9 mouse cellular contexts compared by ENCODE assay signal in the genomic region with DNA sequence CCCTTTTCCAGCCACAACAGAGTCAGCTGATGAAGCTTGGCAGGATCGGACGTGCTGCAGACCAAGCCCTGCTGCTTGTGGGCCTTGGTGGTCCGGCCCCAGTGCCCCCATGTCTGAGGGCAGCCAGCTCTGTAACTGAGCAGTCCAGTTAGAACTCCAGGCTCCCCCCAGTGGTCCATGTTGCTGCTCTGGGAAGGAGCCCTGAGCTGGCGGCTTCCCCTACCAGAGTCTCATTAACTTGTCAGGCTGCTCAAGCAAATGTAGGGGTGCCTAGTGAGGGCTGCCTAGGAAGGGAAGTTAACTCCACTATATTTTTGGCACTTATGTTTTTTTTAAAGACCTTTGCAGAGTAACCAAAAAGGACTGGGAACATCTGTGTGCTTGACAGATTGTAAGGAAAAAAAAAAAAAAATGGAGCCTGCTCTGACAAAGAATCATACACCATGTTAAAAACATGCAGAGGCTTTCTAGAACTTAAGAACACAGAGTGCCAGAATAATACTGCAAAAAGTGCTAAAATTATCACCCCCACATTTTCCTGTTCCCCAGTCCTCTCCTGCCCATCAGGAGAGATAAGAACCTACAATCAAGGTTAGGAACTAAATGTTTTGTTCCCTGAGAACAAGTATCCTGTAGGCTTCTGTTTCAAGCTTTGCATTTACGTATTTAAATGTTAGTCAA.
DNase-seq lines count a peak whose midpoint lies in the region; ATAC-seq and TF ChIP-seq lines count a peak whose summit lies in the region.
"Had no signal": no experiment of that assay in that cellular context is flagged by ENCODE, and none has a peak within 500 bp of the region (broad histone marks: within the 10 kb centered on the region; RNA-seq: fewer than 3 reads in every experiment).

No protein-coding gene starts in this region.

- peak; percentile 62 for TF ChIP-seq CTCF in hindbrain, postnatal 0 days (IDR thresholded peaks at IDR 0.05; ENCODE audit: low read depth)
- TF ChIP-seq CTCF in liver, adult 2 months (IDR thresholded peaks at IDR 0.05; ENCODE audit: low read depth, low read length) = peak; percentile 19; the same call in 1 of the 2 replicates

- H3K4me2 ChIP-seq in forebrain, embryonic 13.5 days = no peak overlapping the region
- H3K4me2 ChIP-seq in hindbrain, postnatal 0 days (ENCODE audit: low read depth, low read length) = no peak overlapping the region

- DNase-seq in heart, adult 11 months = peak; percentile 95
- no peak for DNase-seq in heart, adult 8-10 months (ENCODE audit: low spot score)
- DNase-seq in NIH3T3 (ENCODE audit: low read depth) = peak; percentile 70
- DNase-seq in hindbrain, postnatal 0 days (ENCODE audit: low spot score) = peak; percentile 77
- no peak for DNase-seq in liver, adult 2 months (ENCODE audit: extremely low read depth, low read depth, low spot score)
- peak; percentile 70 for DNase-seq in testis, postnatal 10 days (ENCODE audit: low spot score)
- DNase-seq in spleen, postnatal 10 days (ENCODE audit: low spot score in 2 of 2) = no peak

- peaks cover 52% of the 10 kb centered on the region for H3K36me3 ChIP-seq in forebrain, embryonic 13.5 days (ENCODE audit: poor library complexity, severe bottlenecking)
- peaks cover 36% of the 10 kb centered on the region for H3K36me3 ChIP-seq in hindbrain, postnatal 0 days (ENCODE audit: insufficient read depth, low read length)
- H3K36me3 ChIP-seq in liver, adult 2 months (ENCODE audit: control insufficient read depth, insufficient read depth, low read length) = peaks cover 15% of the 10 kb centered on the region; the same call in 1 of the 2 replicates

- peaks cover 34% of the 10 kb centered on the region for H3K4me1 ChIP-seq in forebrain, embryonic 13.5 days
- H3K4me1 ChIP-seq in hindbrain, postnatal 0 days (ENCODE audit: insufficient read depth, low read length) = no peaks in the 10 kb centered on the region
- H3K4me1 ChIP-seq in liver, adult 2 months (ENCODE audit: control insufficient read depth, insufficient read depth, low read length) = no peaks in the 10 kb centered on the region

- H3K27me3 ChIP-seq in forebrain, embryonic 13.5 days = no peaks in the 10 kb centered on the region
- no peaks in the 10 kb centered on the region for H3K27me3 ChIP-seq in hindbrain, postnatal 0 days (ENCODE audit: insufficient read depth, low read length)
- H3K27me3 ChIP-seq in liver, adult 2 months (ENCODE audit: control insufficient read depth, insufficient read depth, low read length) = no peaks in the 10 kb centered on the region

- no peak overlapping the region for H3K4me3 ChIP-seq in forebrain, embryonic 13.5 days
- H3K4me3 ChIP-seq in hindbrain, postnatal 0 days (ENCODE audit: low read length) = no peak overlapping the region
- H3K4me3 ChIP-seq in liver, adult 2 months (ENCODE audit: insufficient read depth, low read depth, low read length) = no peak overlapping the region
- H3K4me3 ChIP-seq: erythroblast, embryonic 14.5 days had no signal

- no peak overlapping the region for H3K9ac ChIP-seq in forebrain, embryonic 13.5 days
- H3K9ac ChIP-seq in hindbrain, postnatal 0 days (replicated peaks; ENCODE audit: low read length) = no peak overlapping the region
- no peak overlapping the region for H3K9ac ChIP-seq in liver, adult 2 months (ENCODE audit: low read depth, low read length)

- ATAC-seq in forebrain, embryonic 13.5 days = peak; percentile 50
- ATAC-seq in hindbrain, postnatal 0 days = peak; percentile 82

- WGBS in forebrain, embryonic 13.5 days = 61% methylated on average over 5 of the region's 5 CpGs
- 37% methylated on average over 5 of the region's 5 CpGs for WGBS in hindbrain, postnatal 0 days
- WGBS in liver, adult 2 months = 81% methylated on average over 5 of the region's 5 CpGs

- H3K79me2 ChIP-seq in liver, adult 2 months (ENCODE audit: control insufficient read depth, insufficient read depth, low read length) = no peaks in the 10 kb centered on the region

- H3K27ac ChIP-seq in forebrain, embryonic 13.5 days = peak overlapping the region; percentile 35
- H3K27ac ChIP-seq in hindbrain, postnatal 0 days = peak overlapping the region; percentile 58
- H3K27ac ChIP-seq in liver, adult 2 months (replicated peaks; ENCODE audit: insufficient read depth, low read depth, low read length) = no peak overlapping the region

- H3K9me3 ChIP-seq in forebrain, embryonic 13.5 days (replicated peaks) = no peaks in the 10 kb centered on the region
- no peaks in the 10 kb centered on the region for H3K9me3 ChIP-seq in hindbrain, postnatal 0 days (ENCODE audit: low read length)

- TF ChIP-seq POLR2A in liver, adult 2 months (IDR thresholded peaks at IDR 0.05; ENCODE audit: extremely low read depth, insufficient read depth, low read length) = no peak

Comparison
In these comparisons a context has a peak if more than half of its experiments do, and no peak if none do; other contexts are left out.
1. DNase-seq: peak in heart, adult 11 months (single experiment), NIH3T3 (single experiment), hindbrain, postnatal 0 days (single experiment) and testis, postnatal 10 days (single experiment); none in heart, adult 8-10 months (single experiment), liver, adult 2 months (single experiment) and spleen, postnatal 10 days (0 of 2).